Mouse (Mus musculus) CH12.LX (cell line): ENCODE measurements at regions not wholly inside any gene's neighbourhood (a gene's known extent, or its start where the extent isn't known, plus 50 kb on each side); places are given as distances from the start of the nearest gene placed in this dataset.

ENCODE experiments used
- DNase-seq: peaks from one replicate; pipeline ENCODE4 v3.0.0-alpha.2; 2013; ENCODE audit errors: extremely low read depth
- H3K27ac ChIP-seq: 2 replicates; pipeline ENCODE4 v1.5.1; 2012; ENCODE audit warnings: low read depth, mild to moderate bottlenecking, control low read depth, moderate library complexity; ENCODE audit not compliant: insufficient read depth
- H3K27me3 ChIP-seq: replicated peaks from 2 replicates; pipeline ENCODE3; 2012; ENCODE audit warnings: inconsistent platforms
- H3K36me3 ChIP-seq, 2 experiments: replicated peaks in 1 of 2; 2 replicates each; pipeline versions ENCODE3 to v1.6.1; 2012; ENCODE audit warnings: inconsistent platforms in 1 of 2, low read length in 1 of 2, mild to moderate bottlenecking in 1 of 2, mixed read lengths in 1 of 2, moderate library complexity in 1 of 2; ENCODE audit not compliant: control insufficient read depth in 1 of 2, insufficient read depth in 1 of 2
- H3K4me1 ChIP-seq, 2 experiments: 2 replicates each; pipeline ENCODE4 v1.6.1; 2012; ENCODE audit warnings: inconsistent platforms in 1 of 2, moderate library complexity in 1 of 2; ENCODE audit not compliant: insufficient read depth in 2 of 2, control insufficient read depth in 1 of 2
- H3K4me2 ChIP-seq: 2 replicates; pipeline ENCODE4 v1.6.1; 2012; ENCODE audit warnings: low read depth, mild to moderate bottlenecking, control low read depth; ENCODE audit not compliant: poor library complexity, insufficient read depth, severe bottlenecking
- H3K4me3 ChIP-seq, 3 experiments: fragments of 150-350 bp in 1 of 3; sonication (generic) in 1 of 3; replicated peaks in 1 of 3; 2 replicates each; pipeline versions ENCODE3 to v1.5.1; 2011 to 2012; ENCODE audit warnings: low read depth in 2 of 3, low read length in 2 of 3, mild to moderate bottlenecking in 2 of 3, moderate library complexity in 2 of 3, control low read depth in 1 of 3, improper control_type of control experiment in 1 of 3, inconsistent platforms in 1 of 3, mixed read lengths in 1 of 3; ENCODE audit not compliant: poor library complexity in 1 of 3
- H3K79me2 ChIP-seq: replicated peaks from 2 replicates; pipeline ENCODE4 v1.6.1; 2012; ENCODE audit warnings: mild to moderate bottlenecking, moderate library complexity; ENCODE audit not compliant: control insufficient read depth, poor library complexity, insufficient read depth, severe bottlenecking; ENCODE audit errors: extremely low read depth
- H3K9ac ChIP-seq: 2 replicates; pipeline ENCODE4 v1.6.1; 2012; ENCODE audit warnings: low read depth, mild to moderate bottlenecking, control low read depth, moderate library complexity; ENCODE audit not compliant: insufficient read depth
- H3K9me3 ChIP-seq: replicated peaks from 2 replicates; pipeline ENCODE3; 2012; ENCODE audit warnings: low read length, inconsistent platforms, mixed read lengths
- CHD1 ChIP-seq: IDR thresholded peaks from 2 replicates; pipeline ENCODE4 v1.6.1; 2012; ENCODE audit warnings: low read depth, low read length, improper control_type of control experiment, inconsistent platforms
- CHD2 ChIP-seq: IDR thresholded peaks from 2 replicates; pipeline ENCODE4 v1.6.1; 2011; ENCODE audit warnings: low read length, improper control_type of control experiment
- CTCF ChIP-seq, 2 experiments: IDR thresholded peaks in 1 of 2; conservative IDR thresholded peaks in 1 of 2; 2 replicates each; pipeline ENCODE4 v1.5.1; 2011 to 2012; ENCODE audit warnings: low read depth in 2 of 2, low read length in 2 of 2, improper control_type of control experiment in 1 of 2, inconsistent platforms in 1 of 2, mild to moderate bottlenecking in 1 of 2, moderate library complexity in 1 of 2
- IRF4 ChIP-seq: IDR thresholded peaks from 2 replicates; pipeline ENCODE4 v1.6.1; 2014; ENCODE audit warnings: low read depth, mild to moderate bottlenecking, inconsistent platforms, low read length, improper control_type of control experiment
- JUN ChIP-seq: IDR thresholded peaks from 2 replicates; pipeline ENCODE4 v1.6.1; 2011; ENCODE audit warnings: low read depth, mild to moderate bottlenecking, low read length, improper control_type of control experiment, moderate library complexity; ENCODE audit not compliant: insufficient read depth
- JUND ChIP-seq: conservative IDR thresholded peaks from 2 replicates; pipeline ENCODE4 v1.6.1; 2011; ENCODE audit warnings: low read depth, low read length, improper control_type of control experiment
- MAFK ChIP-seq: IDR thresholded peaks from 2 replicates; pipeline ENCODE4 v1.6.1; 2011; ENCODE audit warnings: low read length, improper control_type of control experiment; ENCODE audit not compliant: insufficient replicate concordance
- MAX ChIP-seq: IDR thresholded peaks from 2 replicates; pipeline ENCODE4 v1.6.1; 2011; ENCODE audit warnings: low read length, improper control_type of control experiment
- MEF2A ChIP-seq: IDR thresholded peaks from 2 replicates; pipeline ENCODE4 v1.6.1; 2014; ENCODE audit warnings: low read depth, mild to moderate bottlenecking, inconsistent platforms, low read length, improper control_type of control experiment, borderline replicate concordance
- MXI1 ChIP-seq: IDR thresholded peaks from 2 replicates; pipeline ENCODE4 v1.6.1; 2011; ENCODE audit warnings: mild to moderate bottlenecking, low read depth, low read length, improper control_type of control experiment
- MYC ChIP-seq: IDR thresholded peaks from 2 replicates; pipeline ENCODE4 v1.6.1; 2011; ENCODE audit warnings: low read depth, mild to moderate bottlenecking, improper control_type of control experiment, low read length
- NELFE ChIP-seq: IDR thresholded peaks from 2 replicates; pipeline ENCODE4 v1.6.1; 2011; ENCODE audit warnings: low read depth, low read length, improper control_type of control experiment
- NRF1 ChIP-seq: IDR thresholded peaks from 2 replicates; pipeline ENCODE4 v1.6.1; 2014; ENCODE audit warnings: low read depth, mild to moderate bottlenecking, inconsistent platforms, low read length, improper control_type of control experiment, moderate library complexity
- PAX5 ChIP-seq: IDR thresholded peaks from 2 replicates; pipeline ENCODE4 v1.6.1; 2012; ENCODE audit warnings: low read length, inconsistent platforms, mixed read lengths
- RAD21 ChIP-seq: IDR thresholded peaks from 2 replicates; pipeline ENCODE4 v1.6.1; 2011; ENCODE audit warnings: low read depth, mild to moderate bottlenecking, low read length, improper control_type of control experiment, moderate library complexity
- RCOR1 ChIP-seq: conservative IDR thresholded peaks from 2 replicates; pipeline ENCODE4 v1.6.1; 2012; ENCODE audit warnings: low read depth, mild to moderate bottlenecking, inconsistent platforms, low read length, improper control_type of control experiment
- UBTF ChIP-seq: IDR thresholded peaks from 2 replicates; pipeline ENCODE4 v1.6.1; 2012; ENCODE audit warnings: low read depth, mild to moderate bottlenecking, inconsistent platforms, low read length, improper control_type of control experiment, moderate library complexity
- USF1 ChIP-seq: IDR thresholded peaks from 2 replicates; pipeline ENCODE4 v1.6.1; 2014; ENCODE audit warnings: low read depth, mild to moderate bottlenecking, inconsistent platforms, low read length, improper control_type of control experiment
- USF2 ChIP-seq: conservative IDR thresholded peaks from 2 replicates; pipeline ENCODE4 v1.6.1; 2011; ENCODE audit warnings: low read depth, low read length, improper control_type of control experiment
- ZC3H11A ChIP-seq: IDR thresholded peaks from 2 replicates; pipeline ENCODE4 v1.6.1; 2012; ENCODE audit warnings: low read depth, mild to moderate bottlenecking, inconsistent platforms, low read length, improper control_type of control experiment
- ZNF384 ChIP-seq: IDR thresholded peaks from 2 replicates; pipeline ENCODE4 v1.6.1; 2012; ENCODE audit warnings: low read depth, low read length, improper control_type of control experiment, inconsistent platforms
- dilution Hi-C: fragments of 300-500 bp; cut with MboI; formaldehyde crosslinking; loops from 2 replicates; pipeline ENCODE4 v1.14.3; 2020; ENCODE audit warnings: low sequenced_read_pairs; ENCODE audit not compliant: extremely low pct_unique_long_range_greater_than_20kb, extremely low pct_ligation_motif_present
- in situ Hi-C: fragments of 300-500 bp; cut with MboI; formaldehyde crosslinking; loops from 3 replicates; pipeline ENCODE4 v1.14.3; 2019; ENCODE audit warnings: low sequenced_read_pairs, low pct_ligation_motif_present, low pct_unique_long_range_greater_than_20kb, mixed read lengths

GRCm38 (mm10) chr7:135860288-135860687 lies 144.1 kb upstream of the Mki67 start:
- Histone ChIP-seq H3K27me3 (peaks cover 92% of the 10 kb centered on the region), H3K36me3 (no peaks in the 10 kb centered on the region), H3K27ac (no peak overlapping the region), H3K4me2 (no peak overlapping the region), H3K79me2 (no peaks in the 10 kb centered on the region), H3K9me3 (no peaks in the 10 kb centered on the region), H3K4me1 (no peaks in the 10 kb centered on the region), H3K9ac (no peak overlapping the region), H3K4me3 (no peak overlapping the region)
- in situ Hi-C loops, result no loop called here
- no peak for DNase-seq
- TF ChIP-seq USF2 (no peak), JUND (no peak), ZNF384 (no peak), NRF1 (no peak), PAX5 (no peak), USF1 (no peak), CHD2 (no peak), RCOR1 (no peak), MXI1 (no peak), IRF4 (no peak), CTCF (conservative IDR thresholded peaks at IDR 0.05 in 1 of 2, IDR thresholded peaks at IDR 0.05 in 1 of 2; ENCODE audit: low read depth in 2 of 2, low read length in 2 of 2) (no peak), MAX (no peak)
- dilution Hi-C loops, result no loop called here

- peak overlapping the region; percentile 64; the same call in 1 of the 2 replicates for H3K4me2 ChIP-seq
- in situ Hi-C loops, result no loop called here
- H3K9me3 ChIP-seq, result peaks cover 3% of the 10 kb centered on the region
These were observed 144.7 kb upstream of the Mki67 start for GRCm38 (mm10) chr7:135860741-135861408.

More at GRCm38 (mm10) chr7:135860741-135861408, 144.7 kb upstream of the Mki67 start:
- no peaks in the 10 kb centered on the region for H3K4me1 ChIP-seq
- DNase-seq, result no peak
- no peak overlapping the region for H3K27ac ChIP-seq
- no peak for TF ChIP-seq JUN
- no peak for TF ChIP-seq USF2
- no peak for TF ChIP-seq MAFK
- TF ChIP-seq PAX5, result no peak
- TF ChIP-seq MEF2A, result no peak
- TF ChIP-seq MYC, result no peak
- TF ChIP-seq CHD1, result no peak
- no peak for TF ChIP-seq UBTF
- TF ChIP-seq NELFE, result no peak
- TF ChIP-seq ZC3H11A, result no peak
- no peak for TF ChIP-seq RAD21
- TF ChIP-seq, all 38 proteins: peak for 0
- no peak overlapping the region for H3K9ac ChIP-seq
- H3K36me3 ChIP-seq, result no peaks in the 10 kb centered on the region
- no peaks in the 10 kb centered on the region for H3K79me2 ChIP-seq
- H3K27me3 ChIP-seq, result peaks cover 92% of the 10 kb centered on the region
- dilution Hi-C loops, result no loop called here
- no peak overlapping the region for H3K4me3 ChIP-seq
